Mouse (Mus musculus) limb, embryonic 13.5 days (tissue): ENCODE data around the gene Atad3a. TPM values are rescaled to one million over a fixed set of nuclear protein-coding genes. Genes with fewer than 3 reads are reported as not detected.
"Not testable (repeated sequence)": the region's sequence is repeated elsewhere in the genome, so short reads cannot be mapped to it uniquely, and the experiment has no call there.

Experiments used
- ATAC-seq: fragments of 200-750 bp; cut with Nextera tagmentation; 2 replicates; pipeline ENCODE4 v1.8.0; 2017; ENCODE audit warnings: low read depth, moderate number of reproducible peaks, moderate TSS enrichment; ENCODE audit not compliant: low FRiP score
- H3K27ac ChIP-seq: fragments of 300-500 bp; sonication (generic); 2 replicates; pipeline ENCODE4 v1.5.1; 2015; ENCODE audit warnings: inconsistent platforms, mild to moderate bottlenecking, moderate library complexity
- H3K27me3 ChIP-seq: fragments of 300-500 bp; sonication (generic); 2 replicates; pipeline ENCODE4 v1.6.1; 2015; ENCODE audit warnings: mild to moderate bottlenecking, inconsistent platforms
- H3K36me3 ChIP-seq: fragments of 300-500 bp; sonication (generic); 2 replicates; pipeline ENCODE4 v1.6.1; 2015; ENCODE audit warnings: inconsistent platforms, mild to moderate bottlenecking, moderate library complexity
- H3K4me1 ChIP-seq: fragments of 300-500 bp; sonication (generic); 2 replicates; pipeline ENCODE4 v1.6.1; 2015; ENCODE audit warnings: inconsistent platforms
- H3K4me2 ChIP-seq: fragments of 300-500 bp; sonication (generic); replicated peaks from 2 replicates; pipeline ENCODE4 v1.6.1; 2015; ENCODE audit warnings: inconsistent platforms, mild to moderate bottlenecking, moderate library complexity
- H3K4me3 ChIP-seq: fragments of 300-500 bp; sonication (generic); 2 replicates; pipeline ENCODE4 v1.5.1; 2015; ENCODE audit warnings: moderate library complexity, mild to moderate bottlenecking, inconsistent platforms
- H3K9ac ChIP-seq: fragments of 300-500 bp; sonication (generic); 2 replicates; pipeline ENCODE4 v1.6.1; 2015; ENCODE audit warnings: mild to moderate bottlenecking, inconsistent platforms
- H3K9me3 ChIP-seq: fragments of 300-500 bp; sonication (generic); 2 replicates; pipeline ENCODE4 v1.6.1; 2016; ENCODE audit warnings: inconsistent platforms
- WGBS: fragments of 180-500 bp; shearing (Covaris S2); methylation state at CpG from one replicate; pipeline ENCODE4 v1.1.7; 2015; 5-methylcytosine and 5-hydroxymethylcytosine counted together
- polyA plus RNA-seq: library from polyadenylated mRNA; unstranded; fragments of >200 nt; fragmentation: Nextera tagmentation; extraction: Ambion mirVana; gene quantifications from 2 replicates; pipeline ENCODE4 v1.2.1, GENCODE M21; 2015

Atad3a gene
- polyA plus RNA-seq = 94.4 and 100 TPM in 2 replicates

- Histone ChIP-seq H3K9me3 (no peaks in the 10 kb centered on the region), H3K36me3 (peaks cover 24% of the 10 kb centered on the region), H3K4me2 (peak within 1 kb of the TSS; percentile 98), H3K27ac (peak within 1 kb of the TSS; percentile 29; the same call in 1 of the 2 replicates), H3K4me3 (peak within 1 kb of the TSS; percentile 91), H3K9ac (peak within 1 kb of the TSS; percentile 90), H3K4me1 (peaks cover 28% of the 10 kb centered on the region), H3K27me3 (no peaks in the 10 kb centered on the region)
- WGBS = 1% methylated on average over 68 of the region's 68 CpGs
- ATAC-seq = peak; percentile 96
Measured at GRCm38 (mm10) chr4:155760613-155761355, at the start of gene Atad3a. Gene Atad3a, minus strand, starts transcription at chr4:155761093.

- 87% methylated on average over 3 of the region's 3 CpGs for WGBS
- Histone ChIP-seq H3K4me2 (no peak overlapping the region), H3K27me3 (no peaks in the 10 kb centered on the region), H3K9ac (no peak overlapping the region), H3K36me3 (peaks cover 60% of the 10 kb centered on the region), H3K4me3 (no peak overlapping the region), H3K4me1 (peaks cover 19% of the 10 kb centered on the region), H3K27ac (no peak overlapping the region), H3K9me3 (no peaks in the 10 kb centered on the region)
- no peak for ATAC-seq
Measured at GRCm38 (mm10) chr4:155807841-155808240, 46.9 kb upstream of the Atad3a start.

- peak overlapping the region; percentile 75 for H3K4me2 ChIP-seq
- no peaks in the 10 kb centered on the region for H3K9me3 ChIP-seq
- peak; percentile 97 for ATAC-seq
- H3K27ac ChIP-seq = peak overlapping the region; percentile 44; the same call in 1 of the 2 replicates
- peaks cover 19% of the 10 kb centered on the region for H3K4me1 ChIP-seq
- peak overlapping the region; percentile 93 for H3K4me3 ChIP-seq
- H3K9ac ChIP-seq = peak overlapping the region; percentile 89
- 0% methylated on average over 53 of the region's 58 CpGs for WGBS
- peaks cover 33% of the 10 kb centered on the region for H3K36me3 ChIP-seq
- no peaks in the 10 kb centered on the region for H3K27me3 ChIP-seq
Measured at GRCm38 (mm10) chr4:155803340-155804041, 42.6 kb upstream of the Atad3a start.

- Histone ChIP-seq H3K4me1 (peaks cover 19% of the 10 kb centered on the region), H3K9me3 (no peaks in the 10 kb centered on the region), H3K9ac (peak within 1 kb of the TSS; percentile 89), H3K27ac (peak within 1 kb of the TSS; percentile 44; the same call in 1 of the 2 replicates), H3K27me3 (no peaks in the 10 kb centered on the region), H3K4me2 (peak within 1 kb of the TSS; percentile 75), H3K4me3 (peak within 1 kb of the TSS; percentile 93), H3K36me3 (peaks cover 27% of the 10 kb centered on the region)
- no peak for ATAC-seq
- WGBS = 9% methylated on average over 12 of the region's 12 CpGs
Measured at GRCm38 (mm10) chr4:155802741-155803339, 41.9 kb upstream of the Atad3a start, which contains the start of gene Mrpl20. Gene Mrpl20, plus strand, starts transcription at chr4:155802878.

GRCm38 (mm10) chr4:155802075-155802474 is 41.2 kb upstream of the Atad3a start:
- ATAC-seq = no peak
- Histone ChIP-seq H3K4me1 (peaks cover 19% of the 10 kb centered on the region), H3K9ac (no peak overlapping the region), H3K27me3 (no peaks in the 10 kb centered on the region), H3K27ac (no peak overlapping the region), H3K4me3 (no peak overlapping the region), H3K36me3 (peaks cover 19% of the 10 kb centered on the region), H3K4me2 (0 out of 2 replicates have a peak overlapping the region, but pooled peaks have one; percentile 75), H3K9me3 (no peaks in the 10 kb centered on the region)
- 100% methylated on average over 1 of the region's 1 CpGs for WGBS

- no peak overlapping the region for H3K4me2 ChIP-seq
- H3K9ac ChIP-seq = no peak overlapping the region
- no peaks in the 10 kb centered on the region for H3K4me1 ChIP-seq
- H3K4me3 ChIP-seq = no peak overlapping the region
- 75% methylated on average over 2 of the region's 2 CpGs for WGBS
- ATAC-seq = no peak
- peaks cover 5% of the 10 kb centered on the region; the same call in 1 of the 2 replicates for H3K27me3 ChIP-seq
- no peaks in the 10 kb centered on the region for H3K9me3 ChIP-seq
- H3K36me3 ChIP-seq = no peaks in the 10 kb centered on the region
- H3K27ac ChIP-seq = no peak overlapping the region
Measured at GRCm38 (mm10) chr4:155793730-155794129, 32.8 kb upstream of the Atad3a start.

- 66% methylated on average over 24 of the region's 24 CpGs for WGBS
- peaks cover 5% of the 10 kb centered on the region; the same call in 1 of the 2 replicates for H3K27me3 ChIP-seq
- H3K27ac ChIP-seq = no peak overlapping the region
- H3K36me3 ChIP-seq = no peaks in the 10 kb centered on the region
- H3K4me1 ChIP-seq = no peaks in the 10 kb centered on the region
- H3K9me3 ChIP-seq = no peaks in the 10 kb centered on the region
- no peak overlapping the region; the same call in 1 of the 2 replicates for H3K9ac ChIP-seq
- H3K4me3 ChIP-seq = no peak overlapping the region
- no peak for ATAC-seq
- H3K4me2 ChIP-seq = no peak overlapping the region
Measured at GRCm38 (mm10) chr4:155791240-155791933, 30.5 kb upstream of the Atad3a start.

GRCm38 (mm10) chr4:155790650-155791161 is 29.8 kb upstream of the Atad3a start:
- H3K4me2 ChIP-seq = no peak overlapping the region
- H3K9me3 ChIP-seq = no peaks in the 10 kb centered on the region
- no peaks in the 10 kb centered on the region for H3K4me1 ChIP-seq
- ATAC-seq = no peak
- H3K27ac ChIP-seq = no peak overlapping the region
- peaks cover 5% of the 10 kb centered on the region; the same call in 1 of the 2 replicates for H3K27me3 ChIP-seq
- 63% methylated on average over 3 of the region's 3 CpGs for WGBS
- no peak overlapping the region for H3K4me3 ChIP-seq
- H3K36me3 ChIP-seq = no peaks in the 10 kb centered on the region
- H3K9ac ChIP-seq = no peak overlapping the region

GRCm38 (mm10) chr4:155790021-155790489 is 29.2 kb upstream of the Atad3a start, which contains the start of gene Ankrd65:
Gene Ankrd65, plus strand, starts transcription at chr4:155790439.
- no peaks in the 10 kb centered on the region for H3K4me1 ChIP-seq
- no peak for ATAC-seq
- no peak within 1 kb of the TSS for H3K27ac ChIP-seq
- peaks cover 5% of the 10 kb centered on the region; the same call in 1 of the 2 replicates for H3K27me3 ChIP-seq
- WGBS = 77% methylated on average over 3 of the region's 3 CpGs
- H3K9ac ChIP-seq = no peak within 1 kb of the TSS; the same call in 1 of the 2 replicates
- H3K4me2 ChIP-seq = no peak within 1 kb of the TSS
- H3K36me3 ChIP-seq = no peaks in the 10 kb centered on the region
- no peak within 1 kb of the TSS for H3K4me3 ChIP-seq
- no peaks in the 10 kb centered on the region for H3K9me3 ChIP-seq

GRCm38 (mm10) chr4:155788833-155789232 is 27.9 kb upstream of the Atad3a start:
- not testable (repeated sequence) for H3K27ac ChIP-seq, H3K4me3 ChIP-seq, ATAC-seq, H3K4me1 ChIP-seq, H3K9me3 ChIP-seq, H3K4me2 ChIP-seq, H3K36me3 ChIP-seq, H3K27me3 ChIP-seq, H3K9ac ChIP-seq
- WGBS = 76% methylated on average over 4 of the region's 4 CpGs

- Histone ChIP-seq H3K9me3 (no peaks in the 10 kb centered on the region), H3K4me1 (peaks cover 10% of the 10 kb centered on the region; the same call in 1 of the 2 replicates), H3K4me3 (no peak overlapping the region), H3K27me3 (peaks cover 5% of the 10 kb centered on the region; the same call in 1 of the 2 replicates), H3K9ac (no peak overlapping the region), H3K4me2 (no peak overlapping the region), H3K27ac (no peak overlapping the region), H3K36me3 (no peaks in the 10 kb centered on the region)
- no peak for ATAC-seq
- whole genome bisulfite sequencing = 71% methylated on average over 3 of the region's 3 CpGs
Measured at GRCm38 (mm10) chr4:155788300-155788699, 27.4 kb upstream of the Atad3a start.
